Mouse (Mus musculus): ENCODE results near the gene Gfi1b. TPM values are rescaled to one million over a fixed set of nuclear protein-coding genes. Genes with fewer than 3 reads are reported as not detected.

Gene Gfi1b
- total and polyA plus RNA-seq, 3 experiments, result 82.9 to 277 (median 194) TPM

DNA sequence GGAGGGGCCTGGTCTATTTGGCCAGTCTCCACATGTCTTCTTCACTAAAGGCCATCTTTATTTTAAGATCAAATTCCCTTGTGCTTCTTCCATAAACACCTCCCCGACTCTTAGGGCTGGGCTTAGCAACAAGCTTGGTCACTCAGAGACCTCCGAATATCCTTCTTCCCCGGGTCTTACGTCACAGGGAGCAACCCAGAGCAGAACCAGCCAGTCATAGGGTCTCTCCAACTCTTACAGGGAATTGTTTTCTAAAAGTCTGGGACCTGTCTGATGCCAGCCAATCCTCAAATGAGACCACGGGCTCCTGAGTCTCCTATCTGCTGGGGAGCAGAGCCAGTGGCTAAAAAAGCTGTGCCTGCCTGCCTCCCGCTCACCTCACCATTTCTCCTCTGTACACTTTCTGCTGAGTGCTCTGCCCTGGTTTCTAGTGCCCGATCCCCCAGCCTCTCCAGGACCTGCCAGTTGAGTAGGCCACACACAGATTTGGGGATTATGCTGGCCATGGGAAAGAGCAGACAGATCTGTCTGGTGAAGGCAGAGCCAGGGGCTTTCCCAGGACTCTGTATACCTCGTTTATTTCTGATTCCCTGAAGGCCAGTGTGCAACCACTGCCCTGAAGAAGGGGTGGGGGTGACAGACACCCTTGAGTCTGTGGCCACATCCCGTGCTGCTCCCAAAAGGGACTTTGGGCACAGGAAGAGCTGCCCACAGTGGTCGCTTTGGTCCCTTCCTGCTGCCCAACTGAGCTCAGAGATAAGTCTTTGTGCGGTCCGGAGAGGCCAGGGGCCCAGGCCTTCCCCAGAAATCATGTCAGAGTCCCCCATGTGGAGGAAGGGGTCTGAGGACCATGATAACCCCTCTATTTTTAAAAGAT, 22.9 kb downstream of the Gfi1b start:
- Histone ChIP-seq H3K9me3 (replicated peaks; ENCODE audit: insufficient read depth, low read length) (no peaks in the 10 kb centered on the region), H3K4me1 (ENCODE audit: control insufficient read depth in 1 of 2, insufficient read depth in 2 of 2, low read length in 2 of 2) (peaks cover 37 to 68% of the 10 kb centered on the region in 2 experiments), H3K36me3 (ENCODE audit: control insufficient read depth in 1 of 2, insufficient read depth in 2 of 2, low read length in 2 of 2) (peaks cover 0 to 62% of the 10 kb centered on the region in 2 experiments; a peak in 2 of 4 replicates), H3K9ac (ENCODE audit: control insufficient read depth, low read depth, low read length, poor library complexity, severe bottlenecking) (peak overlapping the region; percentile 84), H3K4me3 (ENCODE audit: control insufficient read depth in 1 of 2, insufficient read depth in 1 of 2, low read depth in 2 of 2, low read length in 2 of 2) (no peak overlapping the region), H3K79me2 (ENCODE audit: control insufficient read depth, insufficient read depth, low read length, poor library complexity) (peaks cover 2% of the 10 kb centered on the region; the same call in 1 of the 2 replicates), H3K27me3 (ENCODE audit: control insufficient read depth in 1 of 2, insufficient read depth in 2 of 2, low read length in 2 of 2) (no peaks in the 10 kb centered on the region), H3K27ac (ENCODE audit: control insufficient read depth, low read depth, low read length) (peak overlapping the region; percentile 100)
- DNase-seq (ENCODE audit: low read depth, low spot score), result peak; percentile 72
- 0 out of 2 replicates have a peak, but pooled peaks have one; percentile 55 for TF ChIP-seq POLR2AphosphoS2 (IDR thresholded peaks at IDR 0.05; ENCODE audit: low read length)
- no peak for TF ChIP-seq POLR2AphosphoS5 (IDR thresholded peaks at IDR 0.05; ENCODE audit: borderline replicate concordance, low read depth, low read length)
- TF ChIP-seq RCOR1 (IDR thresholded peaks at IDR 0.05; ENCODE audit: low read depth, low read length), result 0 out of 2 replicates have a peak, but pooled peaks have one; percentile 4
- no peak for TF ChIP-seq CHD2 (IDR thresholded peaks at IDR 0.05; ENCODE audit: low read length)
- TF ChIP-seq TBP (IDR thresholded peaks at IDR 0.05; ENCODE audit: low read depth, low read length), result 0 out of 2 replicates have a peak, but pooled peaks have one; percentile 60
- TF ChIP-seq NELFE (IDR thresholded peaks at IDR 0.05; ENCODE audit: low read depth, low read length), result peak; percentile 33
- 0 out of 2 replicates have a peak, but pooled peaks have one; percentile 9 for TF ChIP-seq MYC (IDR thresholded peaks at IDR 0.05; ENCODE audit: low read depth, low read length)
- no peak for TF ChIP-seq ZC3H11A (IDR thresholded peaks at IDR 0.05; ENCODE audit: low read depth, low read length)
- peak; percentile 46; the same call in 1 of the 2 replicates for TF ChIP-seq ZMIZ1 (IDR thresholded peaks at IDR 0.05; ENCODE audit: low read depth, low read length)
- TF ChIP-seq EP300 (IDR thresholded peaks at IDR 0.05; ENCODE audit: low read depth in 1 of 2, low read length in 2 of 2), result peak in 1 of 2 experiments; percentile 50; a peak in 1 of 4 replicates
- TF ChIP-seq E2F4 (IDR thresholded peaks at IDR 0.05; ENCODE audit: borderline replicate concordance, low read depth, low read length), result no peak
- peak; percentile 31 for TF ChIP-seq TAL1 (IDR thresholded peaks at IDR 0.05; ENCODE audit: low read length)
- no peak for TF ChIP-seq ZKSCAN1 (IDR thresholded peaks at IDR 0.05; ENCODE audit: low read depth, low read length)
- TF ChIP-seq MAFK (IDR thresholded peaks at IDR 0.05; ENCODE audit: borderline replicate concordance, low read depth, low read length), result no peak
- TF ChIP-seq CTCF (IDR thresholded peaks at IDR 0.05 in 2 of 3, conservative IDR thresholded peaks at IDR 0.05 in 1 of 3; ENCODE audit: control insufficient read depth in 1 of 3, insufficient read depth in 1 of 3, low read depth in 2 of 3, low read length in 3 of 3, poor library complexity in 1 of 3, severe bottlenecking in 1 of 3), result no peak
- 0 out of 2 replicates have a peak, but pooled peaks have one; percentile 30 for TF ChIP-seq MAX (IDR thresholded peaks at IDR 0.05; ENCODE audit: low read length)
- no peak for TF ChIP-seq UBTF (IDR thresholded peaks at IDR 0.05; ENCODE audit: borderline replicate concordance, insufficient read depth, low read depth, low read length)
- no peak for TF ChIP-seq ZNF384 (IDR thresholded peaks at IDR 0.05; ENCODE audit: low read depth, low read length)
- TF ChIP-seq MXI1 (IDR thresholded peaks at IDR 0.05; ENCODE audit: low read depth, low read length), result no peak
- TF ChIP-seq NRF1 (IDR thresholded peaks at IDR 0.05; ENCODE audit: insufficient read depth, low read depth, low read length, poor library complexity, severe bottlenecking), result no peak
- no peak for TF ChIP-seq USF2 (IDR thresholded peaks at IDR 0.05; ENCODE audit: borderline replicate concordance in 1 of 2, insufficient read depth in 1 of 2, low read depth in 1 of 2, low read length in 2 of 2)
- TF ChIP-seq RAD21 (IDR thresholded peaks at IDR 0.05; ENCODE audit: low read depth, low read length), result no peak
- TF ChIP-seq USF1 (IDR thresholded peaks at IDR 0.05; ENCODE audit: low read depth, low read length), result no peak
- peak in 1 of 2 experiments; percentile 55; a peak in 2 of 4 replicates for TF ChIP-seq POLR2A (IDR thresholded peaks at IDR 0.05; ENCODE audit: control insufficient read depth in 1 of 2, insufficient read depth in 1 of 2, low read depth in 1 of 2, low read length in 2 of 2, poor library complexity in 1 of 2)
- TF ChIP-seq CHD1 (IDR thresholded peaks at IDR 0.05; ENCODE audit: low read depth, low read length), result peak; percentile 64; the same call in 1 of the 2 replicates
- TF ChIP-seq GATA1 (IDR thresholded peaks at IDR 0.05; ENCODE audit: low read depth, low read length), result no peak
- no peak for TF ChIP-seq BHLHE40 (IDR thresholded peaks at IDR 0.05; ENCODE audit: borderline replicate concordance, low read depth, low read length)
- TF ChIP-seq MAZ (IDR thresholded peaks at IDR 0.05; ENCODE audit: low read depth, low read length), result no peak
- no peak for TF ChIP-seq MYB (IDR thresholded peaks at IDR 0.05; ENCODE audit: low read depth, low read length)
- TF ChIP-seq ELF1 (IDR thresholded peaks at IDR 0.05; ENCODE audit: low read depth, low read length), result no peak
- TF ChIP-seq GABPA (IDR thresholded peaks at IDR 0.05; ENCODE audit: low read depth, low read length), result no peak
- TF ChIP-seq ETS1 (IDR thresholded peaks at IDR 0.05; ENCODE audit: low read depth, low read length), result no peak
- peak; percentile 26; the same call in 1 of the 2 replicates for TF ChIP-seq SIN3A (IDR thresholded peaks at IDR 0.05; ENCODE audit: low read length)
- TF ChIP-seq MEF2A (IDR thresholded peaks at IDR 0.05; ENCODE audit: extremely low read depth, insufficient replicate concordance, low read depth, low read length, poor library complexity, severe bottlenecking), result no peak

Data from MEL (cell line).